Mouse (Mus musculus) megakaryocyte, embryonic 14.5 days (primary cell): ENCODE measurements around the gene Itgb8.

ENCODE experiments used
- FLI1 ChIP-seq: IDR thresholded peaks from 2 replicates; pipeline ENCODE4 v1.6.1; 2012; ENCODE audit warnings: low read length, inconsistent platforms, mixed read lengths
- GATA1 ChIP-seq: IDR thresholded peaks from 3 replicates; pipeline ENCODE4 v1.6.1; 2012; ENCODE audit warnings: mixed read lengths, low read length, inconsistent platforms, borderline replicate concordance

GRCm38 (mm10) chr12:119157686-119158085 is 80.9 kb downstream of the Itgb8 start:
- TF ChIP-seq GATA1 (no peak), FLI1 (no peak)
